Mouse (Mus musculus): ENCODE data around the gene Hk3. TPM values are rescaled to one million over a fixed set of nuclear protein-coding genes. Genes with fewer than 3 reads are reported as not detected.

Hk3 gene
- polyA plus RNA-seq, 1 experiment from 2014 or later: 0.84 TPM

DNA sequence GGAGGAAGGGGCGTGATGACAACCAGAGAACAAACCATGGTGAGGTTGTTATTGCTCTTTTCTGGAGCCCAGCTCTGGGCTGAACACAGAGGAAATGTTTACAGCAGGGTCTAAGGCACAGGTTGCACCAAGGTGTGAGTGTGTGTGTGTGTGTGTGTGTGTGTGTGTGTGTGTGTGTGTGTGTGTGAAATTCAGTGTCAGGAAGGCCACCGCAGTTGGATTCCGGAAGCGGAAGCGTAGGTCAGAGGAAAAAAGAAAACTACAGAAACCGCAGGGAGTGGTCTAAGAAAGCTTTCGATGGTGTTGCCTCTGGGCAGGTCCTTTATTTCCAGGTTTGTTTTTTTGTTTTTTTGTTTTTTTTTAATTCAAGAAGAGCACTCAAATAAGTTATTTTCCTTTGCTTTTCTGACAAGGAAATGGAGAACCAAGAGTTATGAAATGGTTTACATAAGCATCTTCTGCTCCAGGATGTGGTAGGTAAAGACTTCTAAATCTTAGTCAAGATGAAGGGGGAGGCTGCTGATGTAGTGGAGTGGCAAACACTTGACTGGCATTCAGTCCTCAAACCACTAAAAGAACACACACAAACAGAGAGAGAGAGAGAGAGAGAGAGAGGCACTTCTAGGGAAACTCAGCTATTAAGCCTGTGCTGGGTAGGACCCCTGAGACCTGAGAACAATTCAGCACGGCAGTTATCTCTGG lies 3.1 kb downstream of the Hk3 start:
- no peak overlapping the region for H3K27ac ChIP-seq
- H3K9ac ChIP-seq: no peak overlapping the region
- no peaks in the 10 kb centered on the region for H3K9me3 ChIP-seq
- 0 out of 2 replicates have a peak, but pooled peaks cover 3% of the 10 kb centered on the region for H3K27me3 ChIP-seq (replicated peaks)
- WGBS: 77% methylated on average over 8 of the region's 8 CpGs
- peaks cover 10% of the 10 kb centered on the region; the same call in 1 of the 2 replicates for H3K4me1 ChIP-seq
- H3K4me2 ChIP-seq (replicated peaks): no peak overlapping the region
- H3K4me3 ChIP-seq: no peak overlapping the region
- H3K36me3 ChIP-seq: no peaks in the 10 kb centered on the region
- ATAC-seq (ENCODE audit: low FRiP score, low read depth): no peak

- Histone ChIP-seq H3K27ac (no peak overlapping the region), H3K9me3 (no peaks in the 10 kb centered on the region), H3K9ac (no peak overlapping the region), H3K4me3 (no peak overlapping the region), H3K27me3 (replicated peaks) (0 out of 2 replicates have a peak, but pooled peaks cover 3% of the 10 kb centered on the region), H3K4me1 (peaks cover 8% of the 10 kb centered on the region; the same call in 1 of the 2 replicates), H3K36me3 (no peaks in the 10 kb centered on the region), H3K4me2 (replicated peaks) (no peak overlapping the region)
- 87% methylated on average over 12 of the region's 12 CpGs for WGBS
- ATAC-seq (ENCODE audit: low FRiP score, low read depth): no peak
These were observed 3.9 kb downstream of the Hk3 start for GRCm38 (mm10) chr13:55017154-55017897.

GRCm38 (mm10) chr13:55014451-55014850 lies 6.7 kb downstream of the Hk3 start:
- Histone ChIP-seq H3K9ac (no peak overlapping the region), H3K4me3 (no peak overlapping the region), H3K36me3 (no peaks in the 10 kb centered on the region), H3K27ac (no peak overlapping the region), H3K9me3 (no peaks in the 10 kb centered on the region), H3K4me2 (replicated peaks) (no peak overlapping the region), H3K27me3 (replicated peaks) (peaks cover 14% of the 10 kb centered on the region), H3K4me1 (peaks cover 14% of the 10 kb centered on the region)
- WGBS: 36% methylated on average over 9 of the region's 9 CpGs
- ATAC-seq (ENCODE audit: low FRiP score, low read depth): no peak

- Histone ChIP-seq H3K4me2 (replicated peaks) (no peak overlapping the region), H3K36me3 (no peaks in the 10 kb centered on the region), H3K9me3 (no peaks in the 10 kb centered on the region), H3K4me3 (no peak overlapping the region), H3K9ac (no peak overlapping the region), H3K27me3 (replicated peaks) (peaks cover 14% of the 10 kb centered on the region), H3K4me1 (peaks cover 14% of the 10 kb centered on the region), H3K27ac (no peak overlapping the region)
- WGBS: 7% methylated on average over 9 of the region's 9 CpGs
- ATAC-seq (ENCODE audit: low FRiP score, low read depth): no peak
These were observed 7.4 kb downstream of the Hk3 start for GRCm38 (mm10) chr13:55013702-55014344.

- Histone ChIP-seq H3K4me3 (no peak overlapping the region), H3K9me3 (no peaks in the 10 kb centered on the region), H3K4me1 (peaks cover 23% of the 10 kb centered on the region), H3K4me2 (replicated peaks) (peak overlapping the region; percentile 26; the same call in 1 of the 2 replicates), H3K9ac (no peak overlapping the region), H3K36me3 (no peaks in the 10 kb centered on the region), H3K27ac (no peak overlapping the region), H3K27me3 (replicated peaks) (peaks cover 14% of the 10 kb centered on the region)
- 3% methylated on average over 14 of the region's 14 CpGs for WGBS
- ATAC-seq (ENCODE audit: low FRiP score, low read depth): peak; percentile 26; the same call in 1 of the 2 replicates
These were observed 9.2 kb downstream of the Hk3 start for GRCm38 (mm10) chr13:55011981-55012478.

- no peak overlapping the region for H3K4me3 ChIP-seq
- no peak for ATAC-seq (ENCODE audit: low FRiP score, low read depth)
- no peaks in the 10 kb centered on the region for H3K9me3 ChIP-seq
- H3K4me1 ChIP-seq: peaks cover 28% of the 10 kb centered on the region
- H3K27me3 ChIP-seq (replicated peaks): peaks cover 21% of the 10 kb centered on the region
- no peak overlapping the region for H3K27ac ChIP-seq
- H3K9ac ChIP-seq: no peak overlapping the region
- no peak overlapping the region for H3K4me2 ChIP-seq (replicated peaks)
- WGBS: 88% methylated on average over 15 of the region's 15 CpGs
- no peaks in the 10 kb centered on the region for H3K36me3 ChIP-seq
These were observed 10.1 kb downstream of the Hk3 start for GRCm38 (mm10) chr13:55011103-55011502.

DNA sequence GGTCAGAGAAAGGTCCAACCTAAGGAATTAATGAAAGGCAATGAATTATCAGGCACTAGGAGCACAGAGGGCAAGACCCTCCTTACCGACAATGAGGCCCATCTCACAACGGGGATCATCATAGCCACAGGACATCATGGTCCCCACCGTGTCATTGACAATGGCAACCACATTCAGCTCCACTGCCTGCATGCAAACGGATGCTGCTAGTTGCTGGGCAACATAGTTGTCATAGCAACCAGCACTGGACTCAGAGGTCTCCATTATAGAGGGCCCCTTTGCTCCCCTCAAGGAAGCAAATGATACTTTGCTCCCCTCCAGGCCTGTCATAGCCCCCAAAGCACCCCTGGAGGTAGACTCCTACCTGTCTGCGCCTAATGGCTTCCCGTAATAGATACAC lies 12.6 kb downstream of the Hk3 start:
- peaks cover 34% of the 10 kb centered on the region for H3K27me3 ChIP-seq (replicated peaks)
- H3K4me2 ChIP-seq (replicated peaks): no peak overlapping the region; the same call in 1 of the 2 replicates
- H3K4me3 ChIP-seq: no peak overlapping the region
- H3K4me1 ChIP-seq: peaks cover 35% of the 10 kb centered on the region
- H3K27ac ChIP-seq: no peak overlapping the region
- ATAC-seq (ENCODE audit: low FRiP score, low read depth): no peak
- no peak overlapping the region for H3K9ac ChIP-seq
- no peaks in the 10 kb centered on the region for H3K9me3 ChIP-seq
- WGBS: 33% methylated on average over 6 of the region's 6 CpGs
- no peaks in the 10 kb centered on the region for H3K36me3 ChIP-seq

DNA sequence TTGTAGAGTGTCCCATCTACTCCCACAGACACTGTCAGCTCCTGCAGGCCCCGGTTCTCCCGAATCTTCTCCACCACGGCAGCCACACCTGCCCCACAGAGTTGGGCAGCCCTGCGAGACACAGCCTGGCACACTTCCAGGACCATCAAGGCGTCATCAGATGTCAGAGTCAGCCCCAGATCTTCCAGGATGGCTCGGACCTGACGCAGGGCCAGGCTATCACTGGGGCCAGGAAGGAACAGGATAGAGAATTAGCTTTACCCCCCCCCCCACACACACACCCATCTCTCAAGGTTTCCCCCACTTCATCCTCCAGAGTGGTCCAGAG lies 14.8 kb downstream of the Hk3 start:
- Histone ChIP-seq H3K4me3 (no peak overlapping the region), H3K36me3 (no peaks in the 10 kb centered on the region), H3K4me2 (replicated peaks) (no peak overlapping the region), H3K4me1 (peaks cover 28% of the 10 kb centered on the region), H3K9me3 (no peaks in the 10 kb centered on the region), H3K27ac (no peak overlapping the region), H3K9ac (no peak overlapping the region), H3K27me3 (replicated peaks) (peaks cover 34% of the 10 kb centered on the region)
- no peak for ATAC-seq (ENCODE audit: low FRiP score, low read depth)
- 78% methylated on average over 7 of the region's 7 CpGs for WGBS

DNA sequence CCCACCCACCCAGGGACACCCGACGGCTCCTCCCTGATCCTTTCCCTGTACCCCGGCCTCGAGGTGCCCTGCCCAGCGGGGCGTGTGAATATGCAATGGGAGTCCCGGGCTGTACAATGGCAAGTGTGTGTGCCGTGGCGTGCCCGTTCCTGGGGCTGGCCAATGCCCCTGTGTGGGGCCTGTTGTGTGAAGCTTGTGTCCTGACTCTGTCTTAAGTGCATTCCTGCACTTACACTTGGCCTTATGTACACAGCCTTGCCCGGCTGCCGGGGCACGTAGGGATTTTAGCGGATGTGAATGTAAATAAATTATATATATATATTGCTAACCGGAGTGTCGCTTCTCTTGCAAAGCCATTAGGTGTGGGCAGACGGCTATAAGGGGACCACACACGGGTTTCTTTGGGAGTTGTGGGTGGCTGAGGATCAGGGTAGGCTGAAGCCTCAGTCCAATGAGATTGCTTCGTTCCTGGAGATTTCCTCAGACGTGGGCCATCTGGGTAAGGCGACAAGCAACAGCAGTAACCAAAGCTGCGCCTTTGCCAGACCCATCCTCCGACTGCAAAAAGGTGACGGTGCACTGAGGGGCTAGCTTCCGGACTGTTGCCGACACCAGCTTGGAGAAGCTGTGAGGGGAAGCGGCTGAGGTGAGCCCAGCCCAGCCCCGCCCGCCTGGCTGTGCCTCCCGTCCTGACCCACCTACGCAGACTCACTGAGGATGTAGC lies 15.3 kb downstream of the Hk3 start:
- no peak overlapping the region for H3K9ac ChIP-seq
- no peaks in the 10 kb centered on the region for H3K9me3 ChIP-seq
- no peak overlapping the region for H3K27ac ChIP-seq
- H3K36me3 ChIP-seq: no peaks in the 10 kb centered on the region
- 62% methylated on average over 31 of the region's 31 CpGs for WGBS
- ATAC-seq (ENCODE audit: low FRiP score, low read depth): 0 out of 2 replicates have a peak, but pooled peaks have one; percentile 10
- H3K27me3 ChIP-seq (replicated peaks): peaks cover 32% of the 10 kb centered on the region
- no peak overlapping the region for H3K4me2 ChIP-seq (replicated peaks)
- H3K4me1 ChIP-seq: peaks cover 28% of the 10 kb centered on the region
- no peak overlapping the region for H3K4me3 ChIP-seq

GRCm38 (mm10) chr13:55004646-55005045 lies 16.5 kb downstream of the Hk3 start:
- Histone ChIP-seq H3K9ac (no peak overlapping the region), H3K4me1 (peaks cover 28% of the 10 kb centered on the region), H3K9me3 (no peaks in the 10 kb centered on the region), H3K36me3 (0 out of 2 replicates have a peak, but pooled peaks cover under 1% of the 10 kb centered on the region), H3K4me2 (replicated peaks) (no peak overlapping the region), H3K27me3 (replicated peaks) (peaks cover 28% of the 10 kb centered on the region), H3K4me3 (no peak overlapping the region), H3K27ac (no peak overlapping the region)
- no peak for ATAC-seq (ENCODE audit: low FRiP score, low read depth)
- 69% methylated on average over 11 of the region's 11 CpGs for WGBS

- peaks cover 30% of the 10 kb centered on the region for H3K27me3 ChIP-seq (replicated peaks)
- 84% methylated on average over 10 of the region's 10 CpGs for WGBS
These were observed 19.1 kb downstream of the Hk3 start for GRCm38 (mm10) chr13:55002090-55002489.

More at GRCm38 (mm10) chr13:55002090-55002489, 19.1 kb downstream of the Hk3 start:
- ATAC-seq (ENCODE audit: low FRiP score, low read depth): no peak
- no peak overlapping the region for H3K9ac ChIP-seq
- H3K9me3 ChIP-seq: no peaks in the 10 kb centered on the region
- 0 out of 2 replicates have a peak, but pooled peaks cover 7% of the 10 kb centered on the region for H3K36me3 ChIP-seq
- peaks cover 19% of the 10 kb centered on the region for H3K4me1 ChIP-seq
- H3K4me2 ChIP-seq (replicated peaks): no peak overlapping the region
- no peak overlapping the region for H3K27ac ChIP-seq
- no peak overlapping the region for H3K4me3 ChIP-seq
